Mouse (Mus musculus): ENCODE data around the gene Hspa1l. TPM values are rescaled to one million over a fixed set of nuclear protein-coding genes. Genes with fewer than 3 reads are reported as not detected.

Hspa1l gene
- polyA plus RNA-seq, 1 experiment from 2014 or later = 0.18 TPM

DNA sequence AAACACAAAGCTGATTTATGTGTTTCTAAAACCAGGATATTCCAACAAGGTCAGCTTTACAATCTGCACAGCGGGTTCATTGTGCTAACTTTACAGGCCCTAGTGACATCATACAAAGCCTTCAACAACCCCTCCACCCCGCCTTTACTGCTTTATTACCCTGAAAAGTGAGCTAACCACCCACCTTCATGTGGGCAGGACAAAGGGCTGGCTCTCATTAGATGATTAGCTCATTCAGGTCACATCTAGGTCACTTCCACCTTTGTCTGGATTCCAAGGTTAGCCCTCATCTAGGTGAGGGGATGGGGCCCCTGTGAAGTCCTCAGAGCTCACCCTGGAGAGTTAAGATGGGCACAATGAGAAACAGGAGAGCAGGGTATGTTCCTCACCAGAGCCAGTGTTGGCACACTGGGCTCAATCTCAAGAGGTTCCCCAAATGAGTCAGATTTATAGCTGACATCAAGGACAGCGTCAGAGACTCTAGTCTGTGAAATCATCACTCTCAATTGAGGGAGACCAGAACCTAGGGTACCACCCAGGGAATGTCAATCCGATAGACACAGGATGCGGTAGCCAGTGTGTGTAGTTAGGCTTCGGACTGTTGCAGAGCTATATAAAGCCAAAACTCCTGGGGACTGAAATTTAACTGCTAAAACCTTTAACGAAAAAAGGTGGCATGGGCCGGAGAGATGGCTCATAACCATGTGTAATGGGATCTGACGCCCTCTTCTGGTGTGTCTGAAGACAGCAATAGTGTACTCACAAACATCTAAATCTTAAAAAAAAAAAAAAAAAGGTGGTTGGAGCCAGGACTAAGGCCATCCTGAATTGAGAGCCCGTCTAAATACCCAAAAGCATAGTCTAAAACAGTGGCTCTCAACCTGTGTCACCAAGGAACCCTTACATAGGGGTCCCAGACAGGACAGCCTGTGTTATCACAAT lies 21.7 kb upstream of the Hspa1l start:
- Histone ChIP-seq H3K4me1 (ENCODE audit: insufficient read depth) (peaks cover 8% of the 10 kb centered on the region), H3K4me3 (ENCODE audit: low read depth, low read length) (peak overlapping the region; percentile 93), H3K36me3 (replicated peaks; ENCODE audit: insufficient read depth, low read length) (peaks cover 5% of the 10 kb centered on the region; the same call in 1 of the 2 replicates), H3K27me3 (ENCODE audit: insufficient read depth, low read length) (0 out of 2 replicates have a peak, but pooled peaks cover under 1% of the 10 kb centered on the region), H3K9me3 (ENCODE audit: low read length) (no peaks in the 10 kb centered on the region), H3K4me2 (ENCODE audit: low read depth, low read length) (peak overlapping the region; percentile 93), H3K9ac (replicated peaks) (peak overlapping the region; percentile 87), H3K27ac (ENCODE audit: low read depth) (peak overlapping the region; percentile 74)
- ATAC-seq (no peak), DNase-seq (no peak)
- WGBS (ENCODE audit: insufficient replicate concordance) = 24% methylated on average over 10 of the region's 10 CpGs
- TF ChIP-seq EP300 (IDR thresholded peaks at IDR 0.05; ENCODE audit: low read depth) (no peak), CTCF (IDR thresholded peaks at IDR 0.05; ENCODE audit: low read depth) (peak; percentile 22; the same call in 1 of the 2 replicates)

DNA sequence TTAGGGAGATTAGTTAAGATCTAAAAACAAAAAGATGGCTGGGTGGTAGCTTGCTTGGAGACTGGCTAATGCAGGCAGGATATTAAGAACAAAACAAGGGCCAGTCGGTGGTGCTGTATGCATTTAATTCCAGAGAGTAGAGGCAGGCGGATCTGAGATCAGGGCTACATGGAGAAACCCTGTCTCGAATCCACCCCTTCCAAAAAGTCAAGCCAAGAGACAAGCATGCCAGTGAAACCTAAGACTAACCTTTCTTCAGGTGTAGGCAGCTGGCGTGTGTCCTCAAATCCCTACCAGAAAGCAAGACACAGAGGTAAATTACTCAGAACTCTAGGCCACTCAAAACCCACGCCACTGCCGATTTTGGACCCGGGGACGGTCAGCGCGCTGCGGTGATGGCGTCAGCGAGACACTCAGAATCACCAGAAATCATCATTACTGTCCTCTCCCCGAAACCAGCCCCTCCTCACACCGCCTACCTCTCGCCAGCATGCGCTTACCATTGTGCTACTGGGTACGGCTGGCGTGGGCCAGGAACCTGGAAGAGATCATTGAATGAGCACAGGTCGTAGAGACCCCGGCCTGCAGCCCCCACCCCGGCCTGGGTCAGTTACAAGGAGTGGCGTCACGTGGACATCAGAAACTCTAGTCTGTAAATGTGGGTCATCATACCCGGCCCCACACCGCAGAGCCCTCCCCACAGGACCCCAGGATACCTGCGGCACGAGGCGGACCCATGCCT lies 20.7 kb upstream of the Hspa1l start:
- peaks cover 5% of the 10 kb centered on the region; the same call in 1 of the 2 replicates for H3K36me3 ChIP-seq (replicated peaks; ENCODE audit: insufficient read depth, low read length)
- peak overlapping the region; percentile 93 for H3K4me3 ChIP-seq (ENCODE audit: low read depth, low read length)
- ATAC-seq (peak; percentile 30), DNase-seq (no peak)
- H3K4me1 ChIP-seq (ENCODE audit: insufficient read depth) = peaks cover 8% of the 10 kb centered on the region
- no peak for TF ChIP-seq CTCF (IDR thresholded peaks at IDR 0.05; ENCODE audit: low read depth)
- TF ChIP-seq EP300 (IDR thresholded peaks at IDR 0.05; ENCODE audit: low read depth) = no peak
- H3K4me2 ChIP-seq (ENCODE audit: low read depth, low read length) = peak overlapping the region; percentile 93
- peak overlapping the region; percentile 74 for H3K27ac ChIP-seq (ENCODE audit: low read depth)
- H3K9ac ChIP-seq (replicated peaks) = peak overlapping the region; percentile 87
- peaks cover 4% of the 10 kb centered on the region; the same call in 1 of the 2 replicates for H3K27me3 ChIP-seq (ENCODE audit: insufficient read depth, low read length)
- under 1% methylated on average over 29 of the region's 29 CpGs for WGBS (ENCODE audit: insufficient replicate concordance)
- H3K9me3 ChIP-seq (ENCODE audit: low read length) = no peaks in the 10 kb centered on the region

DNA sequence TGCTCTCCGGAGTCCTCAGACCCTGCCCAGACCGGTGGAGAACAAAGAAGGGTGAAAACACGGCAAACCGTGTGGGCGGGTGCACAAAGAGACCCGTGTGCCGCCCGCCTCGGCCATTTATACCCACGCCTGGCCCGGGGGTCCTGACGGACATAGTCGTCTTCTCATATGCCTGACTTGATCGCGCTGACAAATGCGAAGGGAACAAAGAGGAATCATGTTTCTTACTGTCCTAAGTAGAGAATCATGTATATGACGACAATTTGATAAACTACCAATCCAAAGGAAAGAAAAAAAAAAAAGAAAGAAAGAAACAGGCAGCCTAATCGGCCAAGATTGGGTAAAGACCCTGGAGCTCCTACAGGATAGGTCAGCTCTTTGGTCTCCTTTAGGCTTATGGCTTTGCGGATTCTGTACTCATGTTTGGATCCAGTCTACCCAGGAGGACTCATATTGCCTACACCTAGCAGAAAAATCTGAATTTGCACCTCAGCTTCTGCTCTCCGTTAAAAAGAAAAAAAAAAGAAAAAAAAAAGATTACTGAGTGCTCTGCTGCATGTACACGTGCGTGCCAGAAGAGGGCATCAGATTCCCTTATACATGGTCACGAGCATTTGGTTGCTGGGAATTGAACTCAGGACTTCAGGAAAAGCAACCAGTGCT lies 20.0 kb upstream of the Hspa1l start:
- Histone ChIP-seq H3K9me3 (ENCODE audit: low read length) (no peaks in the 10 kb centered on the region), H3K4me1 (ENCODE audit: insufficient read depth) (peaks cover 8% of the 10 kb centered on the region), H3K4me2 (ENCODE audit: low read depth, low read length) (peak overlapping the region; percentile 93), H3K4me3 (ENCODE audit: low read depth, low read length) (peak overlapping the region; percentile 93), H3K27ac (ENCODE audit: low read depth) (peak overlapping the region; percentile 74), H3K9ac (replicated peaks) (peak overlapping the region; percentile 87), H3K36me3 (replicated peaks; ENCODE audit: insufficient read depth, low read length) (peaks cover 5% of the 10 kb centered on the region; the same call in 1 of the 2 replicates), H3K27me3 (ENCODE audit: insufficient read depth, low read length) (peaks cover 6% of the 10 kb centered on the region; the same call in 1 of the 2 replicates)
- peak; percentile 76 for ATAC-seq
- DNase-seq = peak; percentile 85
- WGBS (ENCODE audit: insufficient replicate concordance) = under 1% methylated on average over 23 of the region's 23 CpGs
- peak; percentile 85 for TF ChIP-seq CTCF (IDR thresholded peaks at IDR 0.05; ENCODE audit: low read depth)
- peak; percentile 92 for TF ChIP-seq EP300 (IDR thresholded peaks at IDR 0.05; ENCODE audit: low read depth)

DNA sequence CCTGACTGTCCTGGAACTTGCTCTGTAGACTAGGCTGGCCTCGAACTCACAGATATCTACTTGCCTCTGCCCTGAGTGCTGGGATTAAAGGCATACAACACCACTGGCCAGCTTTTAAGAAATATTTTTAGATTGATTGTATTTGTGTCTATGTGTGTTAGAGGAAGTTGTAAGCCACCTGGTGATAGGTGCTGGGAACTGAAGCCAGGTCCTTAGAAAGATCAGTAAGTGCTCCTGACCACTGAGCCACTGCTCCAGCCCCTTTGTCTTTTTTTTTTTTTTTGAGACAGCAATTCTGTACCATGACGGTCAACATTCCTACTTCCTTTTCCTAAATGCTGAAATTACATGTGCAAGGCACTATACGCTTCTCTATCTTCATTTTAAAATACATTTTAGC lies 19.2 kb upstream of the Hspa1l start:
- Histone ChIP-seq H3K4me1 (ENCODE audit: insufficient read depth) (peaks cover 8% of the 10 kb centered on the region), H3K9me3 (ENCODE audit: low read length) (no peaks in the 10 kb centered on the region), H3K36me3 (replicated peaks; ENCODE audit: insufficient read depth, low read length) (peaks cover 5% of the 10 kb centered on the region; the same call in 1 of the 2 replicates), H3K27me3 (ENCODE audit: insufficient read depth, low read length) (peaks cover 6% of the 10 kb centered on the region; the same call in 1 of the 2 replicates), H3K4me2 (ENCODE audit: low read depth, low read length) (no peak overlapping the region), H3K27ac (ENCODE audit: low read depth) (no peak overlapping the region), H3K4me3 (ENCODE audit: low read depth, low read length) (no peak overlapping the region), H3K9ac (replicated peaks) (0 out of 2 replicates have a peak overlapping the region, but pooled peaks have one; percentile 87)
- TF ChIP-seq EP300 (IDR thresholded peaks at IDR 0.05; ENCODE audit: low read depth) (no peak), CTCF (IDR thresholded peaks at IDR 0.05; ENCODE audit: low read depth) (no peak)
- ATAC-seq = no peak
- DNase-seq = no peak
- 71% methylated on average over 3 of the region's 3 CpGs for WGBS (ENCODE audit: insufficient replicate concordance)

DNA sequence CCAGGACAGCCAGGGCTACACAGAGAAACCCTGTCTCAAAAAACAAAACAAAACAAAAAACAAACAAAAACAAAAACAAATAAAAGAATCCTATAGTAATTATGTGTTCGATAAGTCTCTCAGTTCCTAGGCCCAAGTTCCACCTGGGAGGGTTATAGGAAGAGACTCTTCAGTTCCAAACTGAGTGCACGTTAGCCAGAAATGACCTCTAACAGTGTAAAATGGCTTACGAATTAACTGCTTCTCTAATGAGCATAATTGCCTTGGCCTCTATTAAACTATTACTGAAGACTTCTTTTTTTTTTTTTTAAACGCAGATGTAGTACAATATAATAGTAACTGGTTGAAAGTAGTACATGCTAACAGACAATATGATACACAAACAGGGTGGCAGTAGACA lies 18.6 kb upstream of the Hspa1l start:
- H3K4me1 ChIP-seq (ENCODE audit: insufficient read depth) = peaks cover 8% of the 10 kb centered on the region
- no peak for ATAC-seq
- no peak overlapping the region for H3K9ac ChIP-seq (replicated peaks)
- TF ChIP-seq EP300 (IDR thresholded peaks at IDR 0.05; ENCODE audit: low read depth) (no peak), CTCF (IDR thresholded peaks at IDR 0.05; ENCODE audit: low read depth) (no peak)
- H3K27ac ChIP-seq (ENCODE audit: low read depth) = no peak overlapping the region
- H3K9me3 ChIP-seq (ENCODE audit: low read length) = no peaks in the 10 kb centered on the region
- no peak overlapping the region for H3K4me2 ChIP-seq (ENCODE audit: low read depth, low read length)
- H3K27me3 ChIP-seq (ENCODE audit: insufficient read depth, low read length) = peaks cover 6% of the 10 kb centered on the region; the same call in 1 of the 2 replicates
- no peak overlapping the region for H3K4me3 ChIP-seq (ENCODE audit: low read depth, low read length)
- DNase-seq = no peak
- 88% methylated on average over 4 of the region's 4 CpGs for WGBS (ENCODE audit: insufficient replicate concordance)
- H3K36me3 ChIP-seq (replicated peaks; ENCODE audit: insufficient read depth, low read length) = peaks cover 5% of the 10 kb centered on the region; the same call in 1 of the 2 replicates

Data from liver, postnatal 0 days (tissue).